Mouse (Mus musculus) intestine, embryonic 16.5 days (tissue): ENCODE data around the gene Spint4. TPM values are rescaled to one million over a fixed set of nuclear protein-coding genes. Genes with fewer than 3 reads are reported as not detected.

Experiments used
- ATAC-seq: fragments of 200-750 bp; cut with Nextera tagmentation; 2 replicates; pipeline ENCODE4 v1.8.0; 2017; ENCODE audit warnings: moderate TSS enrichment, moderate library complexity
- H3K27ac ChIP-seq: fragments of 300-500 bp; sonication (generic); 2 replicates; pipeline ENCODE4 v1.5.1; 2014; ENCODE audit warnings: mild to moderate bottlenecking, low read length
- H3K27me3 ChIP-seq: fragments of 300-500 bp; sonication (generic); replicated peaks from 2 replicates; pipeline ENCODE4 v1.6.1; 2014; ENCODE audit warnings: low read length, control low read depth, mixed read lengths; ENCODE audit not compliant: control insufficient read depth, insufficient read depth
- H3K36me3 ChIP-seq: fragments of 300-500 bp; sonication (generic); 2 replicates; pipeline ENCODE4 v1.6.1; 2014; ENCODE audit warnings: low read length, control low read depth; ENCODE audit not compliant: control insufficient read depth, insufficient read depth
- H3K4me1 ChIP-seq: fragments of 300-500 bp; sonication (generic); 2 replicates; pipeline ENCODE4 v1.6.1; 2014; ENCODE audit warnings: low read length, control low read depth, mixed read lengths; ENCODE audit not compliant: control insufficient read depth, insufficient read depth
- H3K4me2 ChIP-seq: fragments of 300-500 bp; sonication (generic); 2 replicates; pipeline ENCODE4 v1.6.1; 2014; ENCODE audit warnings: low read depth, low read length, control low read depth
- H3K4me3 ChIP-seq: fragments of 300-500 bp; sonication (generic); 2 replicates; pipeline ENCODE4 v1.5.1; 2014; ENCODE audit warnings: mild to moderate bottlenecking, low read length
- H3K9ac ChIP-seq: fragments of 300-500 bp; sonication (generic); 2 replicates; pipeline ENCODE4 v1.6.1; 2014; ENCODE audit warnings: low read depth, low read length
- H3K9me3 ChIP-seq: fragments of 300-500 bp; sonication (generic); 2 replicates; pipeline ENCODE4 v1.6.1; 2016; ENCODE audit warnings: low read length, control low read depth; ENCODE audit not compliant: control insufficient read depth
- WGBS: fragments of 180-500 bp; shearing (Covaris S2); extraction: QIAGEN DNeasy Blood & Tissue Kit; methylation state at CpG from one replicate; pipeline ENCODE4 v1.1.7; 2014; 5-methylcytosine and 5-hydroxymethylcytosine counted together
- polyA plus RNA-seq: library from polyadenylated mRNA; unstranded; fragments of >200 nt; fragmentation: Nextera tagmentation; extraction: Ambion mirVana; gene quantifications from 2 replicates; pipeline ENCODE4 v1.2.1, GENCODE M21; 2015

Spint4 gene
- polyA plus RNA-seq = not detected in 2 replicates

DNA sequence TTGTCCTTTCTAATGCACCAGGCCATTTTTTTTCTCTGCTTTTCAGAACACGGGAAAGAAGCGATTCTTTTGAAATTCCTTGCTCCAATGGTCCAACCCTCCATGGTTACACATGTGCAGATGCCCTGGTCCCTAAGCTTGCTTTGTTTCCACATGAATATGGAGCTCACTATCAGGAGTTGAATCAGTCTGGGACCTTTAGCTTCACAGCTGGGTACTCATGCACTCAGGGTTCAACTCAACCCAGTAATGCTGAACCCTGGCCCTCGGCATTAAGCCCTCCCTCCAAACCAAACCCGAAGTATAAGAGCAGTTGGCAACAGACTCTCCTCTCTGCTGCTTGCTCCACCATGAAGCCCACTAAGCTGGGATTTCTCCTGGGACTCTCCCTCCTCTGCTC, at the start of gene Spint4:
TSS of gene Spint4 (plus strand) at position 301 of the 400 bp plus-strand sequence.
- 82% methylated on average over 4 of the region's 4 CpGs for WGBS
- H3K36me3 ChIP-seq = no peaks in the 10 kb centered on the region
- peaks cover 3% of the 10 kb centered on the region; the same call in 1 of the 2 replicates for H3K4me1 ChIP-seq
- no peaks in the 10 kb centered on the region for H3K9me3 ChIP-seq
- H3K4me2 ChIP-seq = no peak within 1 kb of the TSS
- H3K9ac ChIP-seq = no peak within 1 kb of the TSS
- no peak within 1 kb of the TSS for H3K4me3 ChIP-seq
- ATAC-seq = no peak
- no peaks in the 10 kb centered on the region for H3K27me3 ChIP-seq
- H3K27ac ChIP-seq = no peak within 1 kb of the TSS

- Histone ChIP-seq H3K4me3 (no peak within 1 kb of the TSS), H3K36me3 (no peaks in the 10 kb centered on the region), H3K4me2 (no peak within 1 kb of the TSS), H3K27me3 (no peaks in the 10 kb centered on the region; the same call in 1 of the 2 replicates), H3K9me3 (no peaks in the 10 kb centered on the region), H3K27ac (no peak within 1 kb of the TSS), H3K9ac (no peak within 1 kb of the TSS), H3K4me1 (no peaks in the 10 kb centered on the region)
- WGBS = 15% methylated on average over 11 of the region's 11 CpGs
- no peak for ATAC-seq
Measured at GRCm38 (mm10) chr2:164655858-164656257, 42.4 kb upstream of the Spint4 start, which contains the start of gene Wfdc10. Wfdc10 (plus strand) TSS chr2:164656046.

DNA sequence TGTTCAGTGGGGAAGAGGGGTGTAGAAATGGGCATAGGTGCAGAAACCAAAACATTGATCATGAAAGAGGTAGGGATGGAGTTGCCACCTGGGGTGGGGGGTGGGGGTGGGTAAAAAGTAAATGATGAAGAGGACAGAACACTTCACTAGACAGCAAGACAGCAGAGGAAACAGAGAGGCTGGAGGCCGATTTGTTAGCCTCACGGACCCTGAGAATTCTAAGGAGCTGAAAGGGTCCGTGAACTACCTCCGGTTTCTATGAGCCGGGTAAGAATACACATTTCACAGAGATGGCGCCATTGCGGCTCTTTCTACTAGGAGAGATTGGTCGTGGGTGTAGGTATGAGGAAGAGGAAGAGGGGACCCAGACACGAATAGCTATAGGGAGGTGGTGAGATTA, 41.8 kb upstream of the Spint4 start, which contains the start of gene Wfdc9:
TSS of gene Wfdc9 (minus strand) at position 101 of the 400 bp plus-strand sequence.
- H3K4me2 ChIP-seq = no peak within 1 kb of the TSS
- no peak within 1 kb of the TSS for H3K4me3 ChIP-seq
- H3K9me3 ChIP-seq = no peaks in the 10 kb centered on the region
- H3K9ac ChIP-seq = no peak within 1 kb of the TSS
- H3K4me1 ChIP-seq = no peaks in the 10 kb centered on the region
- H3K27me3 ChIP-seq = no peaks in the 10 kb centered on the region; the same call in 1 of the 2 replicates
- no peaks in the 10 kb centered on the region for H3K36me3 ChIP-seq
- ATAC-seq = no peak
- no peak within 1 kb of the TSS for H3K27ac ChIP-seq
- 81% methylated on average over 9 of the region's 9 CpGs for WGBS

GRCm38 (mm10) chr2:164664851-164665250, 33.5 kb upstream of the Spint4 start:
- no peaks in the 10 kb centered on the region for H3K27me3 ChIP-seq
- H3K4me3 ChIP-seq = no peak overlapping the region
- 87% methylated on average over 7 of the region's 7 CpGs for WGBS
- no peaks in the 10 kb centered on the region for H3K36me3 ChIP-seq
- no peak overlapping the region for H3K27ac ChIP-seq
- 0 out of 2 replicates have a peak, but pooled peaks cover 4% of the 10 kb centered on the region for H3K9me3 ChIP-seq
- ATAC-seq = no peak
- no peak overlapping the region for H3K4me2 ChIP-seq
- H3K4me1 ChIP-seq = no peaks in the 10 kb centered on the region
- H3K9ac ChIP-seq = no peak overlapping the region

DNA sequence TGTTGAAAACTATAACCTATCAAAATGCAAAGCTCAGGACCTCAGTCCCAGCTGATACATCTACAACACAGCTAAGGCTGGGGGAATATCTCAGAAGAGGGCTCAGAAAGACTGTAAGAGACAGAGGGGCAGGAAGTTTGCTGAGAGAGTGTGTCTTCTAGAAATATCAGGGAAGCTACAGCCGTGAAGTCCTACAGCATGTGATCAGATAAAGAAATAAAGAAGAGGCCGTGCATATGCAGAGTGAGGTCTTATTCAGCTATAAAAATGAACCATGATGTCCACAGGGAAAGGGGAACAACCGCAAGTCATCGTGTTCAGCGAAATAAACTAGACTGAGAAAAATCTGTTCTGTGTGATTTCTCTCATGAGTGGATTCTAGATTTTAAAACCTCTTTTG, 28.0 kb upstream of the Spint4 start:
- Histone ChIP-seq H3K36me3 (no peaks in the 10 kb centered on the region), H3K9me3 (0 out of 2 replicates have a peak, but pooled peaks cover 4% of the 10 kb centered on the region), H3K4me2 (no peak overlapping the region), H3K9ac (no peak overlapping the region), H3K4me3 (no peak overlapping the region), H3K27ac (no peak overlapping the region), H3K27me3 (no peaks in the 10 kb centered on the region), H3K4me1 (no peaks in the 10 kb centered on the region)
- 80% methylated on average over 5 of the region's 5 CpGs for WGBS
- ATAC-seq = no peak

DNA sequence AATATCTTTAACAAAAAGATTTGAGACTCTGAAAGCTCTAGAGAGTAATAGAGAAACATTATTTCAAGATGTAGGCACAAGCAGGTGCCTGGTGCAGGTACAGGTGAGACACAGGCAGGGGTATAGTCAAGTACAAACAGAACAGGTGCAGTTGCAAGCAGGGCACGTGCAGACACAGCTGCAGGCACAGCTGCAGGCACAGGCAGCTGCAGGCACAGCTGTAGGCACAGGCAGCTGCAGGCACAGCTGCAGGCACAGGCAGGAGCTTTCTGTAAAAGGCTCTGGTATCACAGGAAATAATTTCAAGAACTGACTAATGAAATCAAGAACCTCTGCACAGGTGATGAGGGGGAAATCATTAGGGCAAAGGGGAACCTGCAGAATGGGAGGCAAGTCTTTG, 27.4 kb upstream of the Spint4 start:
- 13% methylated on average over 1 of the region's 1 CpGs for WGBS
- Histone ChIP-seq H3K4me2 (no peak overlapping the region), H3K9ac (no peak overlapping the region), H3K27me3 (no peaks in the 10 kb centered on the region), H3K4me3 (no peak overlapping the region), H3K36me3 (no peaks in the 10 kb centered on the region), H3K9me3 (0 out of 2 replicates have a peak, but pooled peaks cover 4% of the 10 kb centered on the region), H3K27ac (no peak overlapping the region), H3K4me1 (no peaks in the 10 kb centered on the region)
- no peak for ATAC-seq

DNA sequence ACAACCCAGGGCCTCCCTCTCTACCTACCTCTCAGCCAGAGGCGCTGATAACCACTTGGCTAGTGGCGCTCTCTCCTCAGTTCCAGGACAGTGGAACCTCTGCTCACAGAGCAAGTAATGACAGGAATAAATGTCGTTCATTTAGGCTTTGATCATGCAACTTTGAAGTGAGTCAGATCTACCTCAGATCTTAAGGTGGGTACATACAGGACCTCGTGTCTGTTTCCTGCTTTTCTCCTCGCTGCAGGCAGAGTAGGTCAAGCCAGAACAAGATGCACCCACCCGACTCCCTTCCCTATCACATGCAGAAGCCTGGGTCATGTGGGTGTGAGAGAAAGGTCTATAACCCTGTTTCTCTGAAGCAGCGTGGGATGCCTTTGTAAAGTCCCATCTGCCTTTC, 24.3 kb upstream of the Spint4 start, which contains the start of gene Wfdc11:
TSS of gene Wfdc11 (minus strand) at position 101 of the 400 bp plus-strand sequence.
- Histone ChIP-seq H3K4me2 (no peak within 1 kb of the TSS), H3K4me1 (peaks cover 4% of the 10 kb centered on the region), H3K4me3 (no peak within 1 kb of the TSS), H3K9ac (no peak within 1 kb of the TSS), H3K27ac (no peak within 1 kb of the TSS), H3K9me3 (no peaks in the 10 kb centered on the region), H3K36me3 (no peaks in the 10 kb centered on the region), H3K27me3 (no peaks in the 10 kb centered on the region)
- no peak for ATAC-seq
- 80% methylated on average over 7 of the region's 7 CpGs for WGBS

GRCm38 (mm10) chr2:164676103-164676502, 22.2 kb upstream of the Spint4 start:
- ATAC-seq = no peak
- Histone ChIP-seq H3K4me1 (peaks cover 8% of the 10 kb centered on the region), H3K4me3 (no peak overlapping the region), H3K36me3 (no peaks in the 10 kb centered on the region), H3K27me3 (no peaks in the 10 kb centered on the region), H3K9me3 (no peaks in the 10 kb centered on the region), H3K4me2 (no peak overlapping the region), H3K27ac (no peak overlapping the region), H3K9ac (no peak overlapping the region)
- WGBS = 81% methylated on average over 7 of the region's 7 CpGs

DNA sequence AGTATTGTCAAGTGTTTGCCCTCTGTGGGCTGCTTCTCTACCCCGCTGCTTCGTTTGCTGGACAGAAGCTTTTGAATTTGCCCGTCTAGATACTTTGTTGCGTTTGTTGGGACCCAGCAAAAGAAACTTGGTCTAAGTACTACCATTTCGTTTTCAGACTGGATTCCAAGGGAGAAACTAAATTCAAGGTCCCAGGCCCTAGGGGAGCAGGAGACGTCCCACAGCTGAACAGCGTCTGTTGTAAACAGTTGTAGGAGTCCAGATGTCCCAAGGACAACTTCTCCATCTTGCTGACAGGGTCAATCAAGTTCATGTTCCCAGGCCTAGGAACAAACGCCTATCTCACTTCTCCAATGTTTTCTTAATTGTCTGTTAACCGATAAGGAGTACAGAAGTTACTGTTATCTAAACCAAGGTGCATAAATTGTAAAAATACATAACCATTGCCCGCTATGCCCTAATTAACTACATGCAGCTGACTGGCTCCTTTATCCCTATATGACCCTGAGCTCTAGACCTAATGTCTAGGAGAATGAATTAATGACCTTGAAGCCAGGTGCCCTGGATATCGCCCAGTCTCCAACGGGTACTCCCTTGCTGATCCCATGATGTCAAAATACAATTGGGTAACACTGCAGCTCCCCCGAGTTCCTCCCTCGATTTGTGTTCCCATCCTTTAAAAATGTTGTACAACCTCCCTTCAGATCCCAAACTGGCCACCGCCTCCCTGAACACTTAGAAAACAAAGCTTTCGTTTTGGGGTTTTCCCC, 21.2 kb upstream of the Spint4 start:
- 70% methylated on average over 16 of the region's 16 CpGs for WGBS
- no peak for ATAC-seq
- no peak overlapping the region for H3K4me2 ChIP-seq

More for the DNA sequence above, 21.2 kb upstream of the Spint4 start:
- peaks cover 8% of the 10 kb centered on the region for H3K4me1 ChIP-seq
- H3K4me3 ChIP-seq = no peak overlapping the region
- no peak overlapping the region for H3K9ac ChIP-seq
- H3K9me3 ChIP-seq = no peaks in the 10 kb centered on the region
- no peaks in the 10 kb centered on the region for H3K36me3 ChIP-seq
- no peaks in the 10 kb centered on the region for H3K27me3 ChIP-seq
- no peak overlapping the region for H3K27ac ChIP-seq
